Mouse (Mus musculus) left cerebral cortex, postnatal 14 days (tissue): ENCODE data around the gene Utrn. TPM values are rescaled to one million over a fixed set of nuclear protein-coding genes. Genes with fewer than 3 reads are reported as not detected.

Source experiments
- DNase-seq, 2 experiments: peaks; one replicate each; pipeline ENCODE4 v3.0.0; 2021 to 2022; ENCODE audit warnings: low spot score in 2 of 2, mixed read lengths in 1 of 2
- intact Hi-C: fragments of 180-260 bp; cut with DNase I; formaldehyde crosslinking; loops from one replicate; pipeline ENCODE4 v1.15.1; 2025
- total RNA-seq, 2 experiments: library from RNA; stranded (reverse); gene quantifications; 2 replicates each; pipeline ENCODE4 v1.2.3; 2021

The Utrn gene
- total RNA-seq, 2 experiments from 2014 or later, result 47.9 to 50.3 TPM

- intact Hi-C loops, result no loop called here
Observed at GRCm38 (mm10) chr10:12876426-12876825, 7.3 kb upstream of the Utrn start.

GRCm38 (mm10) chr10:12875410-12875809, 6.2 kb upstream of the Utrn start:
- no peak for DNase-seq
- intact Hi-C loops, result no loop called here

More at GRCm38 (mm10) chr10:12876426-12876825, 7.3 kb upstream of the Utrn start:
- no peak for DNase-seq

GRCm38 (mm10) chr10:12874577-12875277, 5.6 kb upstream of the Utrn start:
- intact Hi-C loops, result no loop called here
- no peak for DNase-seq

GRCm38 (mm10) chr10:12869846-12870245, 681 bp upstream of the Utrn start:
- intact Hi-C loops, result loop anchor here (5.0 kb wide), 1 partner anchor 47 kb away; no protein-coding TSS in a partner anchor
- DNase-seq, result no peak

GRCm38 (mm10) chr10:12868189-12869028, 756 bp downstream of the Utrn start:
- intact Hi-C loops, result loop anchor here (5.0 kb wide), 1 partner anchor 49 kb away; no protein-coding TSS in a partner anchor
- no peak for DNase-seq

- intact Hi-C loops, result loop anchor here (5.0 kb wide), 1 partner anchor 50 kb away; no protein-coding TSS in a partner anchor
- no peak for DNase-seq
Observed at GRCm38 (mm10) chr10:12867733-12868188, 1.4 kb downstream of the Utrn start.

- intact Hi-C loops, result loop anchor here (5.0 kb wide), 1 partner anchor 50 kb away; no protein-coding TSS in a partner anchor
- DNase-seq, result no peak
Observed at GRCm38 (mm10) chr10:12866971-12867732, 2.0 kb downstream of the Utrn start.

- DNase-seq, result no peak
- intact Hi-C loops, result loop anchor here (5.0 kb wide), 1 partner anchor 52 kb away; no protein-coding TSS in a partner anchor
Observed at GRCm38 (mm10) chr10:12865201-12865600, 4.0 kb downstream of the Utrn start.

- intact Hi-C loops, result no loop called here
- no peak for DNase-seq
Observed at GRCm38 (mm10) chr10:12863581-12863980, 5.6 kb downstream of the Utrn start.

- no peak for DNase-seq
- intact Hi-C loops, result no loop called here
Observed at GRCm38 (mm10) chr10:12862047-12862446, 7.1 kb downstream of the Utrn start.

- intact Hi-C loops, result no loop called here
- DNase-seq, result no peak
Observed at GRCm38 (mm10) chr10:12861381-12861780, 7.8 kb downstream of the Utrn start.

- intact Hi-C loops, result no loop called here
- peak; percentile 44 to 46 for DNase-seq
Observed at GRCm38 (mm10) chr10:12860765-12861164, 8.4 kb downstream of the Utrn start.

GRCm38 (mm10) chr10:12860331-12860730, 8.8 kb downstream of the Utrn start:
- intact Hi-C loops, result no loop called here
- DNase-seq, result no peak

GRCm38 (mm10) chr10:12858017-12858416, 11.1 kb downstream of the Utrn start:
- DNase-seq, result peak in 1 of 2 experiments; percentile 45
- intact Hi-C loops, result no loop called here

- intact Hi-C loops, result no loop called here
- DNase-seq, result no peak
Observed at GRCm38 (mm10) chr10:12854298-12854697, 14.9 kb downstream of the Utrn start.

- DNase-seq, result no peak
- intact Hi-C loops, result no loop called here
Observed at GRCm38 (mm10) chr10:12853776-12854175, 15.4 kb downstream of the Utrn start.

GRCm38 (mm10) chr10:12853196-12853620, 16.0 kb downstream of the Utrn start:
- intact Hi-C loops, result no loop called here
- DNase-seq, result no peak

- intact Hi-C loops, result no loop called here
- DNase-seq, result no peak
Observed at GRCm38 (mm10) chr10:12852416-12853195, 16.6 kb downstream of the Utrn start.
